Mouse (Mus musculus): Measurements from ENCODE around the gene Ces1a. TPM values are rescaled to one million over a fixed set of nuclear protein-coding genes. Genes with fewer than 3 reads are reported as not detected.

Gene Ces1a
- total RNA-seq, 2 experiments from 2014 or later, result not detected

DNA sequence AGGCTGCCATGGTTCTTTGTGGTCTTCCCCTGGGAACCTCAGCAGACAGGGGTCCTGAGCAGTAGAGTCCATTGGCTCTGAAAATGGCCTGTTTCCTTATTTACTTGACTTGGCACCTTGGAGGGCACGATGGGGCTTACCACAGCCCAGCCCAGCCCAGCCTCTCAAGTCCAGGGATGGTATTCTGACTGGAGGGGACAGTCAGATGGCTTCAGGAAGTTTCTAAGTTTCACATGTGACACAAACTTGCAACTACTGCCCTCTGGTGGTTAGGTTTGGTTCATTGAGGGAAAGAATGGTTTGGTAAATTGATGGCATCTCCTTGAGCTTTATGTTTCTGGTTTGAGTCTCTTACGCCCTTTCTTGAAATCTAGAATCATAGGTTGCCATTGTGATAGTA, 49.4 kb downstream of the Ces1a start:
- ATAC-seq (replicated peaks; ENCODE audit: poor library complexity), result peak; percentile 87

DNA sequence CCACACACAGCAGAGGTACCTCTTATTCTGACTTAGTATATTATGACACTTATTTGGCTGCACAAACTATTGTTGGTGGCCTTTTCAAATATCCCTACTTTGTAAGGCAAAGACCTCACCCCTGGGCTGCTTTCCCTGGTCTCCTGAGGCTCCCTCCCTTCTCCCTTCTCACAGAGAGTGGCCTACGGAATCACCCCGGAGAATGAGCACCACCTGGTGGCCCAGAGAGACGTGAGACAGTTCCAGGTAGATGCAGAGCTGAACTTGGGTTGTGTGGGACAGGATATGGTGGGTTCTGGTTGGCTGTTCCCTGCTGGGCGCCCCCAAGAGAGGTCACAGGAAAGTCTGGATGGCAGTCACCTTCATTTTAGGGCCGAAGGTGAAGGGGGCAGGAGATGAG, 51.2 kb downstream of the Ces1a start:
- ATAC-seq (replicated peaks; ENCODE audit: poor library complexity), result peak; percentile 77

DNA sequence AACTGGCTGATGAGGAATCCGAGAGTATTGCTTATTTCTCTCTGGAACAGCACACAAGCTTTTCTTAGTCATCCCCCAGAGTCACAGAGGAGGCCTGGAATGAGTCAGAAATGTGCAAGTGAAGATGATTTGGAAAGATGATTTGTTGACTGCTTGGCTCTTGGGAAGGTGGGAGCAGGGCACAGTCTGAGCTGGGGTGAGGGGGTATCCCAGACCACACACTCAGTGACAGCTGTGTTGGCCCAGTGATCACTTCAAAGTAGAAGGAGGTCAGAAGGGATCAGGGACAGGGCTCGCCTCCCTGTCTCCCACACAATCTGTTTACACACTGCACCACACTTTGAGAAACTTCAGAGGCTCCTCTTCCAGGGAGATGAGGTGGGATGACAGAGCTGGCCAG, 63.6 kb downstream of the Ces1a start:
- ATAC-seq (replicated peaks; ENCODE audit: poor library complexity), result no peak

- no peak for ATAC-seq (replicated peaks; ENCODE audit: poor library complexity)
Observed at GRCm38 (mm10) chr8:92982491-92982890, 65.5 kb downstream of the Ces1a start.

GRCm38 (mm10) chr8:92976656-92977055, 71.3 kb downstream of the Ces1a start:
- ATAC-seq (replicated peaks; ENCODE audit: poor library complexity), result no peak

DNA sequence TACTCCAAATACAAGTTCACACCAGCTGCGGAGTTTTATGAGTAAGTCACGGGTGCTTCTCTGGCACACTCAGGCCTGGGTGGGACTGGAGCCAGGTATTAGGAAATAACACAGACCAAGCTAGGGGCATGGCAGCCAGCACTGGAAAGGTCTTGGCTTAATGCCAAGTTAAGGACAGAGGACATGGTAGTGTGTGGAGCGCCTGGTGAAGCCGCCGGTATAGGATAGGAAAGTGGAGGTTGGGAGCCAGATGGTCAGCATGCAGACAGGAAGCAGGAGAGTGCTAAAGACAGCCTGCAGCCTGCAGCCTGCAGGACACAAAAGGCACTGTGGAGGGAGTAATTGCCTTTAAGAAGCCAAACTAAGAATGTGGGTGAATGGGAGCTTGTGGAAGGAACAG, 75.0 kb downstream of the Ces1a start:
- ATAC-seq (replicated peaks; ENCODE audit: poor library complexity), result peak; percentile 17; the same call in 1 of the 2 replicates

Other genes with a start within 250 kb of the Ces1a start
- gene Mmp2, start 220.9 kb downstream of the Ces1a start, total RNA-seq (2015), result 0.59 and 0.79 TPM in 2 replicates
- 0.37 and 1.6 TPM in 2 replicates for gene Mmp2, start 220.9 kb downstream of the Ces1a start, total RNA-seq (2017)
- 12.9 and 16.5 TPM in 2 replicates for gene Lpcat2, start 192.9 kb downstream of the Ces1a start, total RNA-seq (2015)
- gene Lpcat2, start 192.9 kb downstream of the Ces1a start, total RNA-seq (2017), result 10.0 and 12.0 TPM in 2 replicates
- gene Capns2, start 146.8 kb downstream of the Ces1a start, total RNA-seq (2015), result 0.37 and 0.85 TPM in 2 replicates
- gene Capns2, start 146.8 kb downstream of the Ces1a start, total RNA-seq (2017), result not detected in 2 replicates
- not detected in 2 replicates for gene Slc6a2, start 88.1 kb downstream of the Ces1a start, total RNA-seq (2015)
- gene Slc6a2, start 88.1 kb downstream of the Ces1a start, total RNA-seq (2017), result 0.04 TPM in 1 of 2 replicates, not detected in the other
- gene Ces1b, start 31.8 kb upstream of the Ces1a start, total RNA-seq (2015), result not detected in 2 replicates
- not detected in 2 replicates for gene Ces1b, start 31.8 kb upstream of the Ces1a start, total RNA-seq (2017)
- not detected in 2 replicates for gene Ces1c, start 83.1 kb upstream of the Ces1a start, total RNA-seq (2015)
- not detected in 2 replicates for gene Ces1c, start 83.1 kb upstream of the Ces1a start, total RNA-seq (2017)
- gene Ces1d, start 149.6 kb upstream of the Ces1a start, total RNA-seq (2015), result 0.39 and 0.54 TPM in 2 replicates
- 1.7 and 1.9 TPM in 2 replicates for gene Ces1d, start 149.6 kb upstream of the Ces1a start, total RNA-seq (2017)
- not detected in 2 replicates for gene Ces1e, start 181.4 kb upstream of the Ces1a start, total RNA-seq (2015)
- gene Ces1e, start 181.4 kb upstream of the Ces1a start, total RNA-seq (2017), result not detected in 2 replicates
- gene Ces1f, start 231.6 kb upstream of the Ces1a start, total RNA-seq (2015), result not detected in 2 replicates
- not detected in 2 replicates for gene Ces1f, start 231.6 kb upstream of the Ces1a start, total RNA-seq (2017)